Mouse (Mus musculus): ENCODE measurements around the gene Ankrd23.

DNA sequence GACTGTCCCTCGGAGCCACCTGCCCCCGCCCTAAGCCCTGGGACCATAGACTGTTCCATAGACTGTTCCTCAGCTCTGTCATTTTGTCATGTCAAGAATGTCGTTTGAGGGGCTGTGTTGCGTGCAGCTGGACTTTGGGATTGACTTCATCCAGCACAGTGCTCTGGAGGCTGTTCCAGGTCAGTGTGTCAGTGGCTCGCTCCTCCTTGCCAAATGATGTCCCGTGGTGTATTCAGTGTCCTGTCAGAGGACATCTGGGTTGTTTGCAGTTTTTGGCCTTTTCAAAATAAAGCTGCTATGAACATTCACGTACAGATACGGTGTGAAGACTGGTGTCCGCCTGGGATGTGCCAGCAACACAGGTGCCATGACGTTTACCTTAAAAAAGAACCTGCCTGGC is 9.8 kb downstream of the Ankrd23 start:
- no peak for TF ChIP-seq CTCF (IDR thresholded peaks at IDR 0.05; ENCODE audit: control insufficient read depth, insufficient read depth, insufficient read length)
- no peak for TF ChIP-seq MYOG (IDR thresholded peaks at IDR 0.05; ENCODE audit: control insufficient read depth, extremely low read depth, insufficient read length)
- no peak for TF ChIP-seq USF1 (IDR thresholded peaks at IDR 0.05; ENCODE audit: low read depth)
- TF ChIP-seq CEBPB (IDR thresholded peaks at IDR 0.05; ENCODE audit: low read depth) = no peak
- TF ChIP-seq MYOD1 (IDR thresholded peaks at IDR 0.05; ENCODE audit: control insufficient read depth, insufficient read length, low read depth) = no peak
- no peak for TF ChIP-seq MAX (IDR thresholded peaks at IDR 0.05)
